In the genomic region with DNA sequence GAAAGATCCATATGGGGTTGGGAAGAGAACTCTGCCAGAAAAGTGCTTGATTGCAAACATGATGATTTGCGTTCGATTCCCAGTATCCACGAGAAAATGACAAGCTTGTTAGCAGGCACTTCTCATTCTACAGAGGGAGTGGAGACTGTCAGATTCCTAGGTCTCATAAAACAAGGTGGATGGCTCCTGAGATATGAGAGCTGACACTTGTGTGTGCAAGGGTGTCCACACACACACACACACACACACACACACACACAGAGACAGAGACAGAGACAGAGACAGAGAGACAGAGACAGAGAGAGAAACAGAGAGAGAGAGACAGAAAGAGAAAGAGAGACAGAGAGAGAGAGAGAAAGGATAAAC, we compare ENCODE assay signal across 27 mouse cellular contexts.
DNase-seq lines count a peak whose midpoint lies in the region; ATAC-seq and TF ChIP-seq lines count a peak whose summit lies in the region.
"Had no signal": no experiment of that assay in that cellular context is flagged by ENCODE, and none has a peak within 500 bp of the region (broad histone marks: within the 10 kb centered on the region; RNA-seq: fewer than 3 reads in every experiment).

No protein-coding gene starts in this region.

- no peak overlapping the region for H3K4me3 ChIP-seq in midbrain, embryonic 10.5 days
- no peak overlapping the region for H3K4me3 ChIP-seq in midbrain, postnatal 0 days (ENCODE audit: low read depth, low read length)
- H3K4me3 ChIP-seq in forebrain, embryonic 13.5 days: no peak overlapping the region
- no peak overlapping the region for H3K4me3 ChIP-seq in forebrain, embryonic 16.5 days (replicated peaks; ENCODE audit: low read length)
- no peak overlapping the region for H3K4me3 ChIP-seq in midbrain, embryonic 14.5 days (replicated peaks; ENCODE audit: low read depth, low read length)
- H3K4me3 ChIP-seq in kidney, embryonic 16.5 days (ENCODE audit: low read length): no peak overlapping the region
- H3K4me3 ChIP-seq: gastrocnemius, adult 2 months; heart, adult 2 months; heart, embryonic 12.5 days; kidney, embryonic 15.5 days; layer of hippocampus, adult 2 months; limb, embryonic 13.5 days; lung, embryonic 15.5 days; megakaryocyte, embryonic 14.5 days; neural tube, embryonic 13.5 days had no signal

- no peak for TF ChIP-seq CTCF in midbrain, postnatal 0 days (IDR thresholded peaks at IDR 0.05)

- peak overlapping the region; percentile 77 for H3K27ac ChIP-seq in midbrain, embryonic 10.5 days (replicated peaks)
- no peak overlapping the region for H3K27ac ChIP-seq in midbrain, postnatal 0 days (ENCODE audit: low read depth, low read length)
- H3K27ac ChIP-seq in forebrain, embryonic 13.5 days: peak overlapping the region; percentile 48
- H3K27ac ChIP-seq in forebrain, embryonic 16.5 days (ENCODE audit: low read length): peak overlapping the region; percentile 55; the same call in 1 of the 2 replicates
- H3K27ac ChIP-seq in midbrain, embryonic 14.5 days (replicated peaks; ENCODE audit: low read depth, low read length): peak overlapping the region; percentile 26
- no peak overlapping the region for H3K27ac ChIP-seq in kidney, embryonic 16.5 days (ENCODE audit: low read length)
- H3K27ac ChIP-seq: gastrocnemius, adult 2 months; heart, adult 2 months; kidney, embryonic 15.5 days; layer of hippocampus, adult 2 months; limb, embryonic 13.5 days; lung, embryonic 15.5 days had no signal

- H3K36me3 ChIP-seq in midbrain, embryonic 10.5 days: no peaks in the 10 kb centered on the region
- no peaks in the 10 kb centered on the region for H3K36me3 ChIP-seq in midbrain, postnatal 0 days (ENCODE audit: insufficient read depth, low read length)
- no peaks in the 10 kb centered on the region for H3K36me3 ChIP-seq in forebrain, embryonic 13.5 days (ENCODE audit: poor library complexity, severe bottlenecking)
- H3K36me3 ChIP-seq in forebrain, embryonic 16.5 days (ENCODE audit: control insufficient read depth, insufficient read depth): no peaks in the 10 kb centered on the region
- no peaks in the 10 kb centered on the region for H3K36me3 ChIP-seq in midbrain, embryonic 14.5 days (ENCODE audit: control insufficient read depth, insufficient read depth, low read length)
- no peaks in the 10 kb centered on the region for H3K36me3 ChIP-seq in kidney, embryonic 16.5 days (ENCODE audit: insufficient read depth, low read length)
- H3K36me3 ChIP-seq: heart, embryonic 12.5 days; kidney, embryonic 15.5 days; limb, embryonic 13.5 days; lung, embryonic 15.5 days; neural tube, embryonic 13.5 days had no signal

- H3K27me3 ChIP-seq in midbrain, embryonic 10.5 days (ENCODE audit: low read depth, poor library complexity, severe bottlenecking): peaks cover 21% of the 10 kb centered on the region
- no peaks in the 10 kb centered on the region for H3K27me3 ChIP-seq in midbrain, postnatal 0 days (ENCODE audit: insufficient read depth, low read length)
- H3K27me3 ChIP-seq in forebrain, embryonic 13.5 days: no peaks in the 10 kb centered on the region
- no peaks in the 10 kb centered on the region for H3K27me3 ChIP-seq in forebrain, embryonic 16.5 days (replicated peaks; ENCODE audit: control insufficient read depth, insufficient read depth, low read length)
- no peaks in the 10 kb centered on the region for H3K27me3 ChIP-seq in midbrain, embryonic 14.5 days (ENCODE audit: control insufficient read depth, insufficient read depth, low read length)
- no peaks in the 10 kb centered on the region for H3K27me3 ChIP-seq in kidney, embryonic 16.5 days (ENCODE audit: insufficient read depth, low read length)
- H3K27me3 ChIP-seq: heart, embryonic 12.5 days; kidney, embryonic 15.5 days; limb, embryonic 13.5 days; lung, embryonic 15.5 days; megakaryocyte, embryonic 14.5 days; neural tube, embryonic 13.5 days had no signal

- no peak overlapping the region for H3K9ac ChIP-seq in midbrain, postnatal 0 days (replicated peaks; ENCODE audit: low read length, poor library complexity, severe bottlenecking)
- no peak overlapping the region for H3K9ac ChIP-seq in forebrain, embryonic 13.5 days
- no peak overlapping the region for H3K9ac ChIP-seq in forebrain, embryonic 16.5 days (replicated peaks; ENCODE audit: low read depth, low read length)
- no peak overlapping the region for H3K9ac ChIP-seq in midbrain, embryonic 14.5 days (replicated peaks; ENCODE audit: low read length)
- H3K9ac ChIP-seq in kidney, embryonic 16.5 days (replicated peaks; ENCODE audit: low read length): no peak overlapping the region
- H3K9ac ChIP-seq: heart, embryonic 12.5 days; kidney, embryonic 15.5 days; limb, embryonic 13.5 days; lung, embryonic 15.5 days; neural tube, embryonic 13.5 days had no signal

- no peaks in the 10 kb centered on the region for H3K9me3 ChIP-seq in midbrain, embryonic 10.5 days (replicated peaks)
- H3K9me3 ChIP-seq in midbrain, postnatal 0 days (ENCODE audit: low read length): no peaks in the 10 kb centered on the region
- H3K9me3 ChIP-seq in forebrain, embryonic 13.5 days (replicated peaks): no peaks in the 10 kb centered on the region
- no peaks in the 10 kb centered on the region for H3K9me3 ChIP-seq in forebrain, embryonic 16.5 days (ENCODE audit: control insufficient read depth, low read length)
- no peaks in the 10 kb centered on the region for H3K9me3 ChIP-seq in midbrain, embryonic 14.5 days (ENCODE audit: control insufficient read depth, low read length)
- H3K9me3 ChIP-seq in kidney, embryonic 16.5 days (ENCODE audit: low read length): peaks cover 3% of the 10 kb centered on the region; the same call in 1 of the 2 replicates
- H3K9me3 ChIP-seq: heart, embryonic 12.5 days; kidney, embryonic 15.5 days; limb, embryonic 13.5 days; lung, embryonic 15.5 days; neural tube, embryonic 13.5 days had no signal

- DNase-seq in midbrain, embryonic 10.5 days (ENCODE audit: low spot score): no peak
- DNase-seq in midbrain, postnatal 0 days (ENCODE audit: low spot score): no peak
- no peak for DNase-seq in midbrain, embryonic 14.5 days
- DNase-seq in right cerebral cortex, adult 2 months (ENCODE audit: low spot score in 2 of 2): no peak
- DNase-seq: adrenal gland, adult 8-10 months; B cell, adult 2 months; cerebellum, adult 2 months; cerebellum, postnatal 25 days; gastrocnemius, adult 2 months; heart, adult 2 months; kidney, adult 11 months; kidney, postnatal 36 days; right cerebral cortex, postnatal 25 days; thymus, postnatal 14 days had no signal

- 30% methylated on average over 3 of the region's 3 CpGs for WGBS in midbrain, embryonic 10.5 days
- 15% methylated on average over 3 of the region's 3 CpGs for WGBS in midbrain, postnatal 0 days
- 20% methylated on average over 3 of the region's 3 CpGs for WGBS in forebrain, embryonic 13.5 days
- 19% methylated on average over 3 of the region's 3 CpGs for WGBS in forebrain, embryonic 16.5 days
- WGBS in midbrain, embryonic 14.5 days: 9% methylated on average over 3 of the region's 3 CpGs
- WGBS in kidney, embryonic 16.5 days: 56% methylated on average over 3 of the region's 3 CpGs

- no peak for ATAC-seq in midbrain, postnatal 0 days (ENCODE audit: low FRiP score)
- no peak; the same call in 1 of the 2 replicates for ATAC-seq in forebrain, embryonic 13.5 days
- no peak for ATAC-seq in forebrain, embryonic 16.5 days
- ATAC-seq in midbrain, embryonic 14.5 days (ENCODE audit: low FRiP score, low TSS enrichment): peak; percentile 49; the same call in 1 of the 2 replicates
- ATAC-seq in kidney, embryonic 16.5 days (ENCODE audit: low FRiP score, low TSS enrichment): no peak
- no peak for ATAC-seq in megakaryocyte progenitor cell, adult 5-6 weeks (replicated peaks; ENCODE audit: poor library complexity)
- ATAC-seq: inflammation-experienced regulatory T-cells, adult 6 months had no signal

- H3K4me2 ChIP-seq in midbrain, postnatal 0 days (ENCODE audit: low read depth, low read length, poor library complexity, severe bottlenecking): no peak overlapping the region
- H3K4me2 ChIP-seq in forebrain, embryonic 13.5 days: no peak overlapping the region
- H3K4me2 ChIP-seq in forebrain, embryonic 16.5 days (ENCODE audit: low read length): no peak overlapping the region
- no peak overlapping the region for H3K4me2 ChIP-seq in midbrain, embryonic 14.5 days (ENCODE audit: low read length)
- H3K4me2 ChIP-seq in kidney, embryonic 16.5 days (replicated peaks; ENCODE audit: low read depth, low read length): no peak overlapping the region
- H3K4me2 ChIP-seq: heart, embryonic 12.5 days; kidney, embryonic 15.5 days; limb, embryonic 13.5 days; liver, embryonic 11.5 days; lung, embryonic 15.5 days; neural tube, embryonic 13.5 days had no signal

- H3K4me1 ChIP-seq in midbrain, embryonic 10.5 days: peaks cover 31% of the 10 kb centered on the region
- H3K4me1 ChIP-seq in midbrain, postnatal 0 days (ENCODE audit: insufficient read depth, low read length): no peaks in the 10 kb centered on the region
- peaks cover 19% of the 10 kb centered on the region for H3K4me1 ChIP-seq in forebrain, embryonic 13.5 days
- H3K4me1 ChIP-seq in forebrain, embryonic 16.5 days (replicated peaks; ENCODE audit: control insufficient read depth, insufficient read depth, low read length): peaks cover 11% of the 10 kb centered on the region
- H3K4me1 ChIP-seq in midbrain, embryonic 14.5 days (ENCODE audit: control insufficient read depth, insufficient read depth, low read length): peaks cover 15% of the 10 kb centered on the region
- H3K4me1 ChIP-seq in kidney, embryonic 16.5 days (ENCODE audit: insufficient read depth, low read length): no peaks in the 10 kb centered on the region
- H3K4me1 ChIP-seq: kidney, embryonic 15.5 days; limb, embryonic 13.5 days; lung, embryonic 15.5 days; megakaryocyte, embryonic 14.5 days had no signal

Comparison
In these comparisons a context has a peak if more than half of its experiments do, and no peak if none do; other contexts are left out.
1. H3K27ac ChIP-seq: peak in midbrain, embryonic 10.5 days (single experiment), forebrain, embryonic 13.5 days (single experiment), forebrain, embryonic 16.5 days (single experiment) and midbrain, embryonic 14.5 days (single experiment); none in midbrain, postnatal 0 days (single experiment) and kidney, embryonic 16.5 days (single experiment).